Mouse (Mus musculus): ENCODE measurements around the gene Rxrb. TPM values are rescaled to one million over a fixed set of nuclear protein-coding genes. Genes with fewer than 3 reads are reported as not detected.

Rxrb gene
- polyA plus RNA-seq, 1 experiment from 2014 or later, result 52.5 TPM

- H3K27ac ChIP-seq, result no peak overlapping the region
These were observed 25.0 kb upstream of the Rxrb start for GRCm38 (mm10) chr17:34006570-34006969.

GRCm38 (mm10) chr17:34010156-34010555 lies 21.5 kb upstream of the Rxrb start:
- Histone ChIP-seq H3K4me1 (no peaks in the 10 kb centered on the region), H3K9me3 (no peaks in the 10 kb centered on the region), H3K36me3 (no peaks in the 10 kb centered on the region), H3K9ac (no peak overlapping the region), H3K4me3 (no peak overlapping the region), H3K27ac (no peak overlapping the region), H3K4me2 (no peak overlapping the region), H3K27me3 (peaks cover 7% of the 10 kb centered on the region; the same call in 1 of the 2 replicates)
- WGBS, result 79% methylated on average over 5 of the region's 5 CpGs
- ATAC-seq (ENCODE audit: insufficient number of reproducible peaks, low FRiP score, low TSS enrichment, low read depth), result no peak

More at GRCm38 (mm10) chr17:34006570-34006969, 25.0 kb upstream of the Rxrb start:
- H3K4me3 ChIP-seq, result no peak overlapping the region
- ATAC-seq (ENCODE audit: insufficient number of reproducible peaks, low FRiP score, low TSS enrichment, low read depth), result no peak
- H3K9me3 ChIP-seq, result no peaks in the 10 kb centered on the region
- no peaks in the 10 kb centered on the region for H3K36me3 ChIP-seq
- peaks cover 16% of the 10 kb centered on the region for H3K27me3 ChIP-seq
- no peak overlapping the region for H3K9ac ChIP-seq
- 26% methylated on average over 2 of the region's 2 CpGs for WGBS
- H3K4me1 ChIP-seq, result no peaks in the 10 kb centered on the region
- no peak overlapping the region for H3K4me2 ChIP-seq

DNA sequence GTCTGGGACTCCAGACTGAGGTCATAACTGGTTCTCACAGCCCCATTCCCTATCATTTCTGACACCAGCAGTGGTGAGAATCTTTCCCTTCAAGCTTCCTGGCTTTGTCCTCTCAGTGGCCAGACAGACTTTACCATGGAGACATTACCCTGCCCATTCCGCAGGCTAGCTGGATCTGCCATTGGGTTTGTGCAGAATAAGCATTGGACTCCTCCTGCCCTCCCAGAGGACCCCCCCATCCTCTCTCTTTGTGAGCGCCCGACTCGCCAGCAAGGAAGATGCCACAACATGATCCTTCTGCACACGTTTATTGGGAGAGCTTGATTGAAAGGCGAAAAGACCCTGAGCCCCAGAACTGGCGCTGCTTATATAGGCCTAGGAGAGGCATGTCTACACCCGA lies 18.2 kb upstream of the Rxrb start:
- Histone ChIP-seq H3K4me1 (no peaks in the 10 kb centered on the region), H3K9ac (no peak overlapping the region), H3K27ac (no peak overlapping the region), H3K4me2 (no peak overlapping the region), H3K27me3 (no peaks in the 10 kb centered on the region), H3K4me3 (no peak overlapping the region), H3K9me3 (no peaks in the 10 kb centered on the region), H3K36me3 (no peaks in the 10 kb centered on the region)
- 92% methylated on average over 8 of the region's 8 CpGs for WGBS
- ATAC-seq (ENCODE audit: insufficient number of reproducible peaks, low FRiP score, low TSS enrichment, low read depth), result no peak

GRCm38 (mm10) chr17:34021539-34022413 lies 9.8 kb upstream of the Rxrb start:
- peaks cover 27% of the 10 kb centered on the region for H3K36me3 ChIP-seq

DNA sequence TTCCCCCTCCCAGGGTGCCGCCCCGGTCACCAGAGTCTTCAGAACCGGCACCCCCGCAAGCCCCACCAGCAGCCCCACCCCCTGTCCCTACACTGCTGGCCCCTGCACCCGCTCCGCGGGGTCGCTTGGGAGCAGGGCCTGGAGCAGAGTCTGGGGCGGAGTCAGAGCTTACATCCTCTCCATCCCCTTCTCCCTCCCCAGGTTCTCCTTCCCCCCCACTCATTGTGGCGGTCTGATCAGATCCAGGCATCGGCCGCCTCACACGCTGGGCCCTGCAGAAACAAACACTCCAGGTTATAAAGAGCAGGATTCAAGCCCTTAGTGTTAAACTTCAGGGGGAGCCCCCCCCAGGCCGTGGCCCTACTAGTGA lies 9.2 kb upstream of the Rxrb start:
- ATAC-seq (ENCODE audit: insufficient number of reproducible peaks, low FRiP score, low TSS enrichment, low read depth), result no peak
- peaks cover 39% of the 10 kb centered on the region for H3K4me1 ChIP-seq
- no peak overlapping the region for H3K4me3 ChIP-seq
- H3K9ac ChIP-seq, result no peak overlapping the region
- H3K36me3 ChIP-seq, result peaks cover 27% of the 10 kb centered on the region
- no peaks in the 10 kb centered on the region for H3K27me3 ChIP-seq
- 87% methylated on average over 14 of the region's 14 CpGs for WGBS
- H3K27ac ChIP-seq, result no peak overlapping the region
- peaks cover 7% of the 10 kb centered on the region; the same call in 1 of the 2 replicates for H3K9me3 ChIP-seq
- H3K4me2 ChIP-seq, result no peak overlapping the region

More at GRCm38 (mm10) chr17:34021539-34022413, 9.8 kb upstream of the Rxrb start:
- Histone ChIP-seq H3K9ac (no peak overlapping the region), H3K4me2 (no peak overlapping the region), H3K9me3 (peaks cover 7% of the 10 kb centered on the region; the same call in 1 of the 2 replicates), H3K4me3 (no peak overlapping the region), H3K27ac (no peak overlapping the region), H3K4me1 (peaks cover 33% of the 10 kb centered on the region), H3K27me3 (no peaks in the 10 kb centered on the region)
- no peak for ATAC-seq (ENCODE audit: insufficient number of reproducible peaks, low FRiP score, low TSS enrichment, low read depth)
- 95% methylated on average over 23 of the region's 23 CpGs for WGBS

- H3K27me3 ChIP-seq, result no peaks in the 10 kb centered on the region
- no peak overlapping the region for H3K4me3 ChIP-seq
- no peak for ATAC-seq (ENCODE audit: insufficient number of reproducible peaks, low FRiP score, low TSS enrichment, low read depth)
- H3K9me3 ChIP-seq, result peaks cover 7% of the 10 kb centered on the region; the same call in 1 of the 2 replicates
- no peak overlapping the region for H3K27ac ChIP-seq
- H3K36me3 ChIP-seq, result peaks cover 27% of the 10 kb centered on the region
- H3K4me2 ChIP-seq, result no peak overlapping the region
- 92% methylated on average over 20 of the region's 20 CpGs for WGBS
- H3K9ac ChIP-seq, result no peak overlapping the region
- peaks cover 44% of the 10 kb centered on the region for H3K4me1 ChIP-seq
These were observed 8.6 kb upstream of the Rxrb start for GRCm38 (mm10) chr17:34022987-34023386.

DNA sequence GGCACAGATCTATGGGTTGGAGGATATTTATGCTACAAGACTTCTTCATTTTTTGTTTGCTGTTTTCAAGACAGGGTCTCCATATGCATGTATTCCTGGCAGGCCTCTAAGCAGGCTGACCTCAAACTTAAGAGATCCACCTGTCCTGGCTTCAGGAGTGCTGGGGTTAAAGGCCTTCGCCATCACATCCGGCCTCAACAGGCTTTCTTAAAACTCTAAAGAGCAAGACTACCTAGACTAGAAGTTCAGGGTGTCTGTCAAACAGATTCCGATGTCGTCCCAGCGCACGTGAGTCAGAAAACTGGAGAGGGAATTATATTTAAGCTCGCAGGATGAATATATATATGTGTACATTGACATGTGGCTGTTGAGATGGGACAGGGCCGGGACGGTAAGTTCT lies 7.9 kb upstream of the Rxrb start:
- H3K4me2 ChIP-seq, result peak overlapping the region; percentile 84
- H3K9ac ChIP-seq, result 0 out of 2 replicates have a peak overlapping the region, but pooled peaks have one; percentile 90
- WGBS, result 60% methylated on average over 9 of the region's 9 CpGs
- no peak for ATAC-seq (ENCODE audit: insufficient number of reproducible peaks, low FRiP score, low TSS enrichment, low read depth)
- H3K36me3 ChIP-seq, result peaks cover 34% of the 10 kb centered on the region
- H3K4me3 ChIP-seq, result peak overlapping the region; percentile 86
- H3K27ac ChIP-seq, result peak overlapping the region; percentile 95
- H3K9me3 ChIP-seq, result peaks cover 7% of the 10 kb centered on the region; the same call in 1 of the 2 replicates
- no peaks in the 10 kb centered on the region for H3K27me3 ChIP-seq
- H3K4me1 ChIP-seq, result peaks cover 51% of the 10 kb centered on the region

DNA sequence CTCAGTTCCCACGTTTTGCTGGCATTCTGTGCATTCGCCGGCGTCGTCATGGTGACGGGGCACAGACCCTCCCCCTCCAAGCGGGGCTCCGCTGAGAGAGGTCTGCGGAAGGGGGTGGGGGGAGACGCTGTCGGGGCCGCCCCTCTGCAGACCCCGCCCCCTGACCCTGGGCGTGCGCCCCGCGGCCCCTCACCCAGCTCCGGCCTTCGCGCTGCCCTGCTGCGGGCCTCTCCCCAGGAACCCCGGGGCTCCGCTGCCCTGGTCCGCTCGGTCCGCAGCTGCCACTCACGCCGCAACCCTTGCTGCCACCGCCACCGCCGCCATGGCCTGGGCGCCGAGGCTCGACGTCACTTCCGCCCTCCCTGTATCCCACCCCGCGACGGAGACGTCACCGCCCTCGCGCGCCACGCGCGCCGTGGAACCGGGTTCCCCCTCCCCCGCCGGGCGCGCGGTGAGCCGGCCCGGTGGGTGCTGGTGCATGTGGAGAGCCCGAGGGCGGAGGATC lies 7.2 kb upstream of the Rxrb start, which contains the start of gene Ring1:
Ring1 (minus strand) TSS at position 364 of the 505 bp plus-strand sequence.
- peak within 1 kb of the TSS; percentile 90 for H3K9ac ChIP-seq
- ATAC-seq (ENCODE audit: insufficient number of reproducible peaks, low FRiP score, low TSS enrichment, low read depth), result peak; percentile 74
- peaks cover 41% of the 10 kb centered on the region for H3K36me3 ChIP-seq
- under 1% methylated on average over 53 of the region's 58 CpGs for WGBS
- peaks cover 7% of the 10 kb centered on the region; the same call in 1 of the 2 replicates for H3K9me3 ChIP-seq
- H3K27ac ChIP-seq, result peak within 1 kb of the TSS; percentile 95
- peak within 1 kb of the TSS; percentile 86 for H3K4me3 ChIP-seq
- H3K4me1 ChIP-seq, result peaks cover 58% of the 10 kb centered on the region
- H3K4me2 ChIP-seq, result peak within 1 kb of the TSS; percentile 84
- H3K27me3 ChIP-seq, result no peaks in the 10 kb centered on the region

GRCm38 (mm10) chr17:34024861-34025755 lies 6.5 kb upstream of the Rxrb start:
- Histone ChIP-seq H3K9ac (peak overlapping the region; percentile 90), H3K36me3 (peaks cover 48% of the 10 kb centered on the region), H3K4me1 (peaks cover 66% of the 10 kb centered on the region), H3K9me3 (peaks cover 2% of the 10 kb centered on the region; the same call in 1 of the 2 replicates), H3K4me3 (peak overlapping the region; percentile 86), H3K4me2 (peak overlapping the region; percentile 84), H3K27me3 (no peaks in the 10 kb centered on the region), H3K27ac (peak overlapping the region; percentile 95)
- ATAC-seq (ENCODE audit: insufficient number of reproducible peaks, low FRiP score, low TSS enrichment, low read depth), result 0 out of 2 replicates have a peak, but pooled peaks have one; percentile 0
- 1% methylated on average over 57 of the region's 57 CpGs for WGBS

DNA sequence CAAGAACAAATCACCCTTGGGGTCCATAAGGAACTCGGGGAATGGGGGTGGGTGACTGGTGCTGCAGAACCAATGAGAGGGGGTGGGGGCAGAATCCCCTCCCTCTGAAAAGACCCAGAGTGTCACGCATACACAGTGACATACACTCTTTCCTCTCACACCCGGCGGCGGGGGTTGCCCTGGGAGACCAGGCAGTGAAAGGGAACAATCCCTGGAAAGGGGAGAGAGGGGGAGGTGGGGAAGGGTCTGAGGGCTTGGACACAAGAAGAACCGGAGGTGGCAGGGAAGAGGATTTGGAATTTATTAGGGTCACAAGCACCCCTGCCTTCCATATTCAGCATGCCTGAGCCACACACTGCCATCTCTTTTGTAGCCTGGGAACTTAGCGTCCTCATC lies 5.9 kb upstream of the Rxrb start:
- peak overlapping the region; percentile 84 for H3K4me2 ChIP-seq
- no peaks in the 10 kb centered on the region for H3K9me3 ChIP-seq
- peaks cover 72% of the 10 kb centered on the region for H3K4me1 ChIP-seq
- peak overlapping the region; percentile 90 for H3K9ac ChIP-seq
- 15% methylated on average over 7 of the region's 7 CpGs for WGBS
- H3K36me3 ChIP-seq, result peaks cover 51% of the 10 kb centered on the region
- H3K27ac ChIP-seq, result no peak overlapping the region
- no peak for ATAC-seq (ENCODE audit: insufficient number of reproducible peaks, low FRiP score, low TSS enrichment, low read depth)
- H3K4me3 ChIP-seq, result peak overlapping the region; percentile 86
- no peaks in the 10 kb centered on the region for H3K27me3 ChIP-seq

GRCm38 (mm10) chr17:34026221-34026620 lies 5.4 kb upstream of the Rxrb start:
- peaks cover 46% of the 10 kb centered on the region for H3K36me3 ChIP-seq
- H3K27ac ChIP-seq, result no peak overlapping the region
- no peaks in the 10 kb centered on the region for H3K27me3 ChIP-seq
- H3K4me1 ChIP-seq, result peaks cover 75% of the 10 kb centered on the region
- WGBS, result 38% methylated on average over 2 of the region's 2 CpGs
- H3K9ac ChIP-seq, result no peak overlapping the region
- no peak for ATAC-seq (ENCODE audit: insufficient number of reproducible peaks, low FRiP score, low TSS enrichment, low read depth)
- H3K4me2 ChIP-seq, result 0 out of 2 replicates have a peak overlapping the region, but pooled peaks have one; percentile 84
- H3K4me3 ChIP-seq, result peak overlapping the region; percentile 86
- no peaks in the 10 kb centered on the region for H3K9me3 ChIP-seq
